Mouse (Mus musculus): ENCODE data around the gene Sae1. TPM values are rescaled to one million over a fixed set of nuclear protein-coding genes. Genes with fewer than 3 reads are reported as not detected.

Gene Sae1
- polyA plus RNA-seq, 1 experiment from 2014 or later: 310 TPM

GRCm38 (mm10) chr7:16404315-16405072, 16.9 kb upstream of the Sae1 start:
- Histone ChIP-seq H3K4me2 (ENCODE audit: low read depth, low read length) (peak overlapping the region; percentile 50), H3K4me3 (ENCODE audit: low read length) (peak overlapping the region; percentile 7; the same call in 1 of the 2 replicates), H3K27ac (ENCODE audit: low read length) (peak overlapping the region; percentile 99), H3K36me3 (ENCODE audit: control insufficient read depth, insufficient read depth, low read length) (no peaks in the 10 kb centered on the region), H3K9ac (ENCODE audit: low read length) (peak overlapping the region; percentile 55), H3K9me3 (ENCODE audit: control insufficient read depth, low read length) (no peaks in the 10 kb centered on the region), H3K27me3 (ENCODE audit: control insufficient read depth, insufficient read depth, low read depth, low read length) (no peaks in the 10 kb centered on the region), H3K4me1 (replicated peaks; ENCODE audit: control insufficient read depth, insufficient read depth, low read length) (peaks cover 30% of the 10 kb centered on the region)
- 57% methylated on average over 3 of the region's 3 CpGs for WGBS
- no peak for ATAC-seq (ENCODE audit: low read depth)

GRCm38 (mm10) chr7:16402968-16403948, 15.7 kb upstream of the Sae1 start:
- no peaks in the 10 kb centered on the region for H3K9me3 ChIP-seq (ENCODE audit: control insufficient read depth, low read length)
- peak overlapping the region; percentile 100 for H3K9ac ChIP-seq (ENCODE audit: low read length)
- no peak for ATAC-seq (ENCODE audit: low read depth)
- 18% methylated on average over 21 of the region's 21 CpGs for WGBS
- H3K4me2 ChIP-seq (ENCODE audit: low read depth, low read length): peak overlapping the region; percentile 68
- peaks cover 34% of the 10 kb centered on the region for H3K4me1 ChIP-seq (replicated peaks; ENCODE audit: control insufficient read depth, insufficient read depth, low read length)
- H3K4me3 ChIP-seq (ENCODE audit: low read length): peak overlapping the region; percentile 93
- peak overlapping the region; percentile 100 for H3K27ac ChIP-seq (ENCODE audit: low read length)
- H3K27me3 ChIP-seq (ENCODE audit: control insufficient read depth, insufficient read depth, low read depth, low read length): no peaks in the 10 kb centered on the region
- H3K36me3 ChIP-seq (ENCODE audit: control insufficient read depth, insufficient read depth, low read length): no peaks in the 10 kb centered on the region

GRCm38 (mm10) chr7:16402449-16402848, 14.8 kb upstream of the Sae1 start:
- Histone ChIP-seq H3K27ac (ENCODE audit: low read length) (peak overlapping the region; percentile 100), H3K4me2 (ENCODE audit: low read depth, low read length) (peak overlapping the region; percentile 68), H3K9ac (ENCODE audit: low read length) (peak overlapping the region; percentile 100), H3K9me3 (ENCODE audit: control insufficient read depth, low read length) (no peaks in the 10 kb centered on the region), H3K36me3 (ENCODE audit: control insufficient read depth, insufficient read depth, low read length) (no peaks in the 10 kb centered on the region), H3K4me3 (ENCODE audit: low read length) (peak overlapping the region; percentile 93), H3K4me1 (replicated peaks; ENCODE audit: control insufficient read depth, insufficient read depth, low read length) (peaks cover 34% of the 10 kb centered on the region), H3K27me3 (ENCODE audit: control insufficient read depth, insufficient read depth, low read depth, low read length) (no peaks in the 10 kb centered on the region)
- WGBS: 2% methylated on average over 9 of the region's 9 CpGs
- ATAC-seq (ENCODE audit: low read depth): no peak

- Histone ChIP-seq H3K27ac (ENCODE audit: low read length) (peak overlapping the region; percentile 100), H3K36me3 (ENCODE audit: control insufficient read depth, insufficient read depth, low read length) (no peaks in the 10 kb centered on the region), H3K27me3 (ENCODE audit: control insufficient read depth, insufficient read depth, low read depth, low read length) (no peaks in the 10 kb centered on the region), H3K9ac (ENCODE audit: low read length) (peak overlapping the region; percentile 100), H3K4me1 (replicated peaks; ENCODE audit: control insufficient read depth, insufficient read depth, low read length) (peaks cover 34% of the 10 kb centered on the region), H3K4me3 (ENCODE audit: low read length) (peak overlapping the region; percentile 93), H3K4me2 (ENCODE audit: low read depth, low read length) (peak overlapping the region; percentile 68), H3K9me3 (ENCODE audit: control insufficient read depth, low read length) (no peaks in the 10 kb centered on the region)
- no peak for ATAC-seq (ENCODE audit: low read depth)
- WGBS: 1% methylated on average over 17 of the region's 17 CpGs
These were observed 14.4 kb upstream of the Sae1 start for GRCm38 (mm10) chr7:16401991-16402431.

GRCm38 (mm10) chr7:16400689-16401611, 13.3 kb upstream of the Sae1 start, which contains the start of gene Zc3h4:
TSS of gene Zc3h4 (plus strand) at chr7:16400910.
- ATAC-seq (ENCODE audit: low read depth): peak; percentile 53
- WGBS: under 1% methylated on average over 61 of the region's 85 CpGs
- H3K9me3 ChIP-seq (ENCODE audit: control insufficient read depth, low read length): no peaks in the 10 kb centered on the region

GRCm38 (mm10) chr7:16399820-16400688, 12.4 kb upstream of the Sae1 start:
- Histone ChIP-seq H3K4me3 (ENCODE audit: low read length) (peak overlapping the region; percentile 93), H3K4me2 (ENCODE audit: low read depth, low read length) (peak overlapping the region; percentile 80), H3K27ac (ENCODE audit: low read length) (peak overlapping the region; percentile 100), H3K9me3 (ENCODE audit: control insufficient read depth, low read length) (no peaks in the 10 kb centered on the region), H3K36me3 (ENCODE audit: control insufficient read depth, insufficient read depth, low read length) (no peaks in the 10 kb centered on the region), H3K9ac (ENCODE audit: low read length) (peak overlapping the region; percentile 100), H3K27me3 (ENCODE audit: control insufficient read depth, insufficient read depth, low read depth, low read length) (no peaks in the 10 kb centered on the region), H3K4me1 (replicated peaks; ENCODE audit: control insufficient read depth, insufficient read depth, low read length) (peaks cover 19% of the 10 kb centered on the region)
- peak; percentile 91 for ATAC-seq (ENCODE audit: low read depth)
- under 1% methylated on average over 77 of the region's 77 CpGs for WGBS

More at GRCm38 (mm10) chr7:16400689-16401611, 13.3 kb upstream of the Sae1 start, which contains the start of gene Zc3h4:
- H3K4me1 ChIP-seq (replicated peaks; ENCODE audit: control insufficient read depth, insufficient read depth, low read length): peaks cover 28% of the 10 kb centered on the region
- H3K4me3 ChIP-seq (ENCODE audit: low read length): peak within 1 kb of the TSS; percentile 93
- no peaks in the 10 kb centered on the region for H3K27me3 ChIP-seq (ENCODE audit: control insufficient read depth, insufficient read depth, low read depth, low read length)
- peak within 1 kb of the TSS; percentile 100 for H3K27ac ChIP-seq (ENCODE audit: low read length)
- peak within 1 kb of the TSS; percentile 100 for H3K9ac ChIP-seq (ENCODE audit: low read length)
- H3K36me3 ChIP-seq (ENCODE audit: control insufficient read depth, insufficient read depth, low read length): no peaks in the 10 kb centered on the region
- H3K4me2 ChIP-seq (ENCODE audit: low read depth, low read length): peak within 1 kb of the TSS; percentile 80

GRCm38 (mm10) chr7:16399098-16399819, 11.7 kb upstream of the Sae1 start:
- peaks cover 11% of the 10 kb centered on the region for H3K4me1 ChIP-seq (replicated peaks; ENCODE audit: control insufficient read depth, insufficient read depth, low read length)
- no peaks in the 10 kb centered on the region for H3K27me3 ChIP-seq (ENCODE audit: control insufficient read depth, insufficient read depth, low read depth, low read length)
- no peaks in the 10 kb centered on the region for H3K9me3 ChIP-seq (ENCODE audit: control insufficient read depth, low read length)
- under 1% methylated on average over 31 of the region's 31 CpGs for WGBS
- ATAC-seq (ENCODE audit: low read depth): peak; percentile 78
- no peaks in the 10 kb centered on the region for H3K36me3 ChIP-seq (ENCODE audit: control insufficient read depth, insufficient read depth, low read length)
- H3K27ac ChIP-seq (ENCODE audit: low read length): peak overlapping the region; percentile 100
- peak overlapping the region; percentile 93 for H3K4me3 ChIP-seq (ENCODE audit: low read length)
- peak overlapping the region; percentile 72 for H3K9ac ChIP-seq (ENCODE audit: low read length)
- peak overlapping the region; percentile 80 for H3K4me2 ChIP-seq (ENCODE audit: low read depth, low read length)
